Mouse (Mus musculus) kidney, adult 8-10 months (tissue): Measurements from ENCODE around the gene Igfbp5.

Experiments used
- DNase-seq, 2 experiments: peaks; one replicate each; pipeline ENCODE4 v3.0.0; 2022

Igfbp5 gene

GRCm38 (mm10) chr1:72868429-72869215, 6.1 kb downstream of the Igfbp5 start:
- no peak for DNase-seq

- no peak for DNase-seq
Observed at GRCm38 (mm10) chr1:72867346-72867745, 7.3 kb downstream of the Igfbp5 start.

GRCm38 (mm10) chr1:72866417-72866816, 8.3 kb downstream of the Igfbp5 start:
- DNase-seq, result no peak

- DNase-seq, result peak in 1 of 2 experiments; percentile 73
Observed at GRCm38 (mm10) chr1:72865900-72866299, 8.8 kb downstream of the Igfbp5 start.

- peak; percentile 42 to 72 for DNase-seq
Observed at GRCm38 (mm10) chr1:72864272-72864671, 10.4 kb downstream of the Igfbp5 start.

- DNase-seq, result no peak
Observed at GRCm38 (mm10) chr1:72863692-72864091, 11.0 kb downstream of the Igfbp5 start.

- DNase-seq, result no peak
Observed at GRCm38 (mm10) chr1:72862248-72862647, 12.4 kb downstream of the Igfbp5 start.

- no peak for DNase-seq
Observed at GRCm38 (mm10) chr1:72861702-72862101, 13.0 kb downstream of the Igfbp5 start.

- no peak for DNase-seq
Observed at GRCm38 (mm10) chr1:72860502-72860901, 14.2 kb downstream of the Igfbp5 start.

GRCm38 (mm10) chr1:72859963-72860362, 14.7 kb downstream of the Igfbp5 start:
- DNase-seq, result no peak

GRCm38 (mm10) chr1:72858874-72859273, 15.8 kb downstream of the Igfbp5 start:
- no peak for DNase-seq

GRCm38 (mm10) chr1:72858286-72858685, 16.4 kb downstream of the Igfbp5 start:
- no peak for DNase-seq

- no peak for DNase-seq
Observed at GRCm38 (mm10) chr1:72857631-72858030, 17.1 kb downstream of the Igfbp5 start.

GRCm38 (mm10) chr1:72857142-72857541, 17.5 kb downstream of the Igfbp5 start:
- DNase-seq, result no peak

GRCm38 (mm10) chr1:72856209-72856909, 18.3 kb downstream of the Igfbp5 start:
- no peak for DNase-seq

- DNase-seq, result no peak
Observed at GRCm38 (mm10) chr1:72855729-72856128, 19.0 kb downstream of the Igfbp5 start.

GRCm38 (mm10) chr1:72854337-72855237, 20.1 kb downstream of the Igfbp5 start:
- DNase-seq, result peak in 1 of 2 experiments; percentile 39

GRCm38 (mm10) chr1:72853759-72854158, 20.9 kb downstream of the Igfbp5 start:
- DNase-seq, result no peak

GRCm38 (mm10) chr1:72849037-72849436, 25.6 kb downstream of the Igfbp5 start:
- DNase-seq, result no peak

- DNase-seq, result no peak
Observed at GRCm38 (mm10) chr1:72847849-72848380, 26.8 kb downstream of the Igfbp5 start.

GRCm38 (mm10) chr1:72844675-72845074, 30.0 kb downstream of the Igfbp5 start:
- no peak for DNase-seq

- DNase-seq, result no peak
Observed at GRCm38 (mm10) chr1:72842666-72843459, 31.8 kb downstream of the Igfbp5 start.
